Mouse (Mus musculus) MEL (cell line): Measurements from ENCODE around the gene Bdnf. TPM values are rescaled to one million over a fixed set of nuclear protein-coding genes. Genes with fewer than 3 reads are reported as not detected.

Experiments
- DNase-seq: peaks from one replicate; pipeline ENCODE4 v3.0.0; 2011; ENCODE audit warnings: low read depth, low spot score
- H3K27ac ChIP-seq: 2 replicates; pipeline ENCODE4 v1.5.1; 2012; ENCODE audit warnings: low read depth, mild to moderate bottlenecking, control low read depth, low read length, moderate library complexity; ENCODE audit not compliant: control insufficient read depth
- H3K27me3 ChIP-seq, 2 experiments: fragments of 150-350 bp in 1 of 2; sonication (generic) in 1 of 2; 2 replicates each; pipeline ENCODE4 v1.6.1; 2012; ENCODE audit warnings: low read length in 2 of 2, mild to moderate bottlenecking in 2 of 2, improper control_type of control experiment in 1 of 2, moderate library complexity in 1 of 2; ENCODE audit not compliant: insufficient read depth in 2 of 2, control insufficient read depth in 1 of 2
- H3K36me3 ChIP-seq, 2 experiments: 2 replicates each; pipeline ENCODE4 v1.6.1; 2012 to 2014; ENCODE audit warnings: low read length in 2 of 2, improper control_type of control experiment in 1 of 2, inconsistent platforms in 1 of 2, mild to moderate bottlenecking in 1 of 2; ENCODE audit not compliant: insufficient read depth in 2 of 2, control insufficient read depth in 1 of 2
- H3K4me1 ChIP-seq, 2 experiments: fragments of 150-350 bp in 1 of 2; sonication (generic) in 1 of 2; 2 replicates each; pipeline ENCODE4 v1.6.1; 2012; ENCODE audit warnings: low read length in 2 of 2, improper control_type of control experiment in 1 of 2, mild to moderate bottlenecking in 1 of 2; ENCODE audit not compliant: insufficient read depth in 2 of 2, control insufficient read depth in 1 of 2
- H3K4me3 ChIP-seq, 2 experiments: fragments of 150-350 bp in 1 of 2; sonication (generic) in 1 of 2; 2 replicates each; pipeline ENCODE4 v1.5.1; 2012; ENCODE audit warnings: low read depth in 2 of 2, low read length in 2 of 2, mild to moderate bottlenecking in 2 of 2, moderate library complexity in 2 of 2, control low read depth in 1 of 2, improper control_type of control experiment in 1 of 2; ENCODE audit not compliant: control insufficient read depth in 1 of 2, insufficient read depth in 1 of 2
- H3K79me2 ChIP-seq: 2 replicates; pipeline ENCODE4 v1.6.1; 2012; ENCODE audit warnings: mild to moderate bottlenecking, low read length, moderate library complexity; ENCODE audit not compliant: control insufficient read depth, poor library complexity, insufficient read depth
- H3K9ac ChIP-seq: 2 replicates; pipeline ENCODE4 v1.6.1; 2012; ENCODE audit warnings: low read depth, mild to moderate bottlenecking, control low read depth, low read length, moderate library complexity; ENCODE audit not compliant: control insufficient read depth, poor library complexity, severe bottlenecking
- H3K9me3 ChIP-seq: fragments of 150-350 bp; sonication (generic); replicated peaks from 2 replicates; pipeline ENCODE4 v1.6.1; 2012; ENCODE audit warnings: mild to moderate bottlenecking, low read length, improper control_type of control experiment, moderate library complexity; ENCODE audit not compliant: insufficient read depth
- BHLHE40 ChIP-seq: IDR thresholded peaks from 2 replicates; pipeline ENCODE4 v1.6.1; 2012; ENCODE audit warnings: low read depth, mild to moderate bottlenecking, inconsistent platforms, low read length, improper control_type of control experiment, borderline replicate concordance
- ELF1 ChIP-seq: IDR thresholded peaks from 2 replicates; pipeline ENCODE4 v1.6.1; 2014; ENCODE audit warnings: low read depth, mild to moderate bottlenecking, inconsistent platforms, low read length, improper control_type of control experiment, moderate library complexity
- EP300 ChIP-seq, 2 experiments: IDR thresholded peaks; 2 replicates each; pipeline ENCODE4 v1.6.1; 2011; ENCODE audit warnings: improper control_type of control experiment in 2 of 2, low read length in 2 of 2, low read depth in 1 of 2, mild to moderate bottlenecking in 1 of 2
- ETS1 ChIP-seq: IDR thresholded peaks from 2 replicates; pipeline ENCODE4 v1.6.1; 2012; ENCODE audit warnings: low read depth, mild to moderate bottlenecking, inconsistent platforms, low read length, improper control_type of control experiment, moderate library complexity
- GABPA ChIP-seq: IDR thresholded peaks from 2 replicates; pipeline ENCODE4 v1.6.1; 2012; ENCODE audit warnings: low read depth, mild to moderate bottlenecking, inconsistent platforms, low read length, improper control_type of control experiment, moderate library complexity
- HCFC1 ChIP-seq: IDR thresholded peaks from 2 replicates; pipeline ENCODE4 v1.6.1; 2012; ENCODE audit warnings: low read depth, mild to moderate bottlenecking, inconsistent platforms, low read length, improper control_type of control experiment, moderate library complexity
- JUND ChIP-seq: IDR thresholded peaks from 2 replicates; pipeline ENCODE4 v1.6.1; 2011; ENCODE audit warnings: low read depth, mild to moderate bottlenecking, improper control_type of control experiment, low read length
- MAFK ChIP-seq: IDR thresholded peaks from 2 replicates; pipeline ENCODE4 v1.6.1; 2011; ENCODE audit warnings: low read depth, mild to moderate bottlenecking, low read length, improper control_type of control experiment, borderline replicate concordance
- MAZ ChIP-seq: IDR thresholded peaks from 2 replicates; pipeline ENCODE4 v1.6.1; 2012; ENCODE audit warnings: low read depth, mild to moderate bottlenecking, inconsistent platforms, low read length, improper control_type of control experiment
- MXI1 ChIP-seq: IDR thresholded peaks from 2 replicates; pipeline ENCODE4 v1.6.1; 2011; ENCODE audit warnings: mild to moderate bottlenecking, low read depth, low read length, improper control_type of control experiment
- MYB ChIP-seq: IDR thresholded peaks from 2 replicates; pipeline ENCODE4 v1.6.1; 2011; ENCODE audit warnings: mild to moderate bottlenecking, low read depth, low read length, improper control_type of control experiment
- POLR2A ChIP-seq, 2 experiments: IDR thresholded peaks; 2 replicates each; pipeline ENCODE4 v1.6.1; 2011 to 2012; ENCODE audit warnings: low read length in 2 of 2, mild to moderate bottlenecking in 2 of 2, control low read depth in 1 of 2, improper control_type of control experiment in 1 of 2, low read depth in 1 of 2, moderate library complexity in 1 of 2; ENCODE audit not compliant: control insufficient read depth in 1 of 2, insufficient read depth in 1 of 2, poor library complexity in 1 of 2
- RCOR1 ChIP-seq: IDR thresholded peaks from 2 replicates; pipeline ENCODE4 v1.6.1; 2012; ENCODE audit warnings: low read depth, mild to moderate bottlenecking, inconsistent platforms, low read length, improper control_type of control experiment
- SMC3 ChIP-seq: IDR thresholded peaks from 2 replicates; pipeline ENCODE4 v1.6.1; 2011; ENCODE audit warnings: low read depth, low read length, improper control_type of control experiment
- TBP ChIP-seq: IDR thresholded peaks from 2 replicates; pipeline ENCODE4 v1.8.0; 2011; ENCODE audit warnings: low read depth, low read length, improper control_type of control experiment
- UBTF ChIP-seq: IDR thresholded peaks from 2 replicates; pipeline ENCODE4 v1.6.1; 2012; ENCODE audit warnings: low read depth, mild to moderate bottlenecking, inconsistent platforms, low read length, improper control_type of control experiment, moderate library complexity, borderline replicate concordance; ENCODE audit not compliant: insufficient read depth
- USF2 ChIP-seq, 2 experiments: IDR thresholded peaks; 2 replicates each; pipeline ENCODE4 v1.6.1; 2011 to 2012; ENCODE audit warnings: improper control_type of control experiment in 2 of 2, low read length in 2 of 2, borderline replicate concordance in 1 of 2, inconsistent platforms in 1 of 2, low read depth in 1 of 2, mild to moderate bottlenecking in 1 of 2; ENCODE audit not compliant: insufficient read depth in 1 of 2
- ZKSCAN1 ChIP-seq: IDR thresholded peaks from 2 replicates; pipeline ENCODE4 v1.6.1; 2012; ENCODE audit warnings: low read depth, mild to moderate bottlenecking, inconsistent platforms, low read length, improper control_type of control experiment, moderate library complexity
- ZNF384 ChIP-seq: IDR thresholded peaks from 2 replicates; pipeline ENCODE4 v1.6.1; 2012; ENCODE audit warnings: low read depth, mild to moderate bottlenecking, inconsistent platforms, low read length, improper control_type of control experiment
- polyA plus RNA-seq, 2 experiments: library from polyadenylated mRNA; stranded (reverse) in 1 of 2; unstranded in 1 of 2; fragments of >175 nt in 1 of 2; fragments of >200 nt in 1 of 2; gene quantifications; 2 replicates each; pipeline versions ENCODE4 v1.2.1 to v1.2.4; 2012; ENCODE audit warnings: low replicate concordance in 2 of 2, low read depth in 1 of 2; ENCODE audit not compliant: insufficient read length in 2 of 2, insufficient read depth in 1 of 2, missing spikeins in 1 of 2
- total RNA-seq: library from RNA; depleted of rRNA; stranded (reverse); fragments of 300-350 nt; gene quantifications from 2 replicates; pipeline ENCODE4 v1.2.3, GENCODE M21; 2012

Gene Bdnf
- total and polyA plus RNA-seq, 3 experiments: not detected

- H3K27me3 ChIP-seq: no peaks in the 10 kb centered on the region
- no peaks in the 10 kb centered on the region for H3K36me3 ChIP-seq
- no peaks in the 10 kb centered on the region for H3K79me2 ChIP-seq
- no peak overlapping the region for H3K27ac ChIP-seq
- no peak for TF ChIP-seq MAZ
- TF ChIP-seq ZNF384: no peak
- no peak for TF ChIP-seq RCOR1
- TF ChIP-seq ETS1: no peak
- TF ChIP-seq UBTF: no peak
- TF ChIP-seq USF2 (IDR thresholded peaks at IDR 0.05; ENCODE audit: borderline replicate concordance in 1 of 2, insufficient read depth in 1 of 2, low read depth in 1 of 2, low read length in 2 of 2): no peak
- TF ChIP-seq MXI1: no peak
- TF ChIP-seq POLR2A (IDR thresholded peaks at IDR 0.05; ENCODE audit: control insufficient read depth in 1 of 2, insufficient read depth in 1 of 2, low read depth in 1 of 2, low read length in 2 of 2, poor library complexity in 1 of 2): no peak
- no peak for TF ChIP-seq ZKSCAN1
- no peak for TF ChIP-seq ELF1
- TF ChIP-seq MAFK: no peak
- no peak for TF ChIP-seq EP300 (IDR thresholded peaks at IDR 0.05; ENCODE audit: low read depth in 1 of 2, low read length in 2 of 2)
- TF ChIP-seq TBP: no peak
- no peak for TF ChIP-seq HCFC1
- TF ChIP-seq BHLHE40: no peak
- no peak for TF ChIP-seq SMC3
- TF ChIP-seq JUND: no peak
- TF ChIP-seq MYB: no peak
- TF ChIP-seq GABPA: no peak
- no peak overlapping the region for H3K9ac ChIP-seq
- no peak overlapping the region for H3K4me3 ChIP-seq
- H3K9me3 ChIP-seq: no peaks in the 10 kb centered on the region
- H3K4me1 ChIP-seq: no peaks in the 10 kb centered on the region
- DNase-seq: no peak
Observed at GRCm38 (mm10) chr2:109692266-109693177, 18.0 kb downstream of the Bdnf start.
